Mouse (Mus musculus) gastrocnemius, adult 8-10 months (tissue): ENCODE data around the gene Gm8764. TPM values are rescaled to one million over a fixed set of nuclear protein-coding genes. Genes with fewer than 3 reads are reported as not detected.
"Not testable (repeated sequence)": the region's sequence is repeated elsewhere in the genome, so short reads cannot be mapped to it uniquely, and the experiment has no call there.

Source experiments
- DNase-seq, 2 experiments: peaks; one replicate each; pipeline ENCODE4 v3.0.0; 2022; ENCODE audit warnings: low spot score in 2 of 2
- total RNA-seq, 4 experiments: library from RNA; stranded (reverse); gene quantifications; 2 replicates each; pipeline ENCODE4 v1.2.4; 2022

The Gm8764 gene
- not detected for total RNA-seq

DNA sequence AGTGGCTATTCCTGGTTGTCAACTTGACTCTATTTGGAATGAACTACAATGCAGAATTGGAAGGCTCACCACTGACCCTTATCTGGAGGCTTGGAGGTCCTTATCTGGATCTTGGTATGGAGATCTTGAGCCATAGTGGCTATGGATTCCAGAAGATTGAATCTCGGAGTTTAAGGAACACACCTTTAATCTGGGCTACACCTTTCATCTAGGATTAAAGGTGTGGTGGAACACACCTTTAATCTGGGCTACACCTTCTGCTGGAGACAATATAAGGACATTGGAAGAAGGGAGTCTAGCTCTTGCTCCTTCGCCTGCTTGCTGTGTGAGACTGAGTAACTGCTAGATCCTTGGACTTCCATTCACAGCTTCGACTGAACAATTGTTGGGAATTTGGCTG lies at the start of gene Gm8764:
Gene Gm8764, plus strand, starts transcription at position 301 of the 400 bp plus-strand sequence.
- DNase-seq: not testable (repeated sequence)

DNA sequence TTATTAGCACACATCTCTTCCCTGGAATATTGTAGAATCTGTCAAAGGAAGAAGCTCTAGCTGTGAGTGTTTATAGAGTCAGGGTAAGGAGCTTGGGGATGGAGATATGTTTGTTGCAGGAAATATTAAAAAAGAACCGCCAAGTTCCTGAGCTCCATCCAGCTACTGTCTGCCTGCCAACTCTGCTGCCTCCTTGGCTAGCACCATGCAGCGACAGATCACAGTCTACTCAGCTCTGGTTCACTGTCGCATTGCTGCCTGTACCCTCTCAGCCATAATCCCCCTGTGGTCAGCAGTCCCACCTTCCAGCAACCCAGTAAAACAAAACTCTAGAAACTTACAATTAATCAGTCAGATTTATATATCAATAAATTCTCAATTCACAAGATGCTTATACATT lies 49.8 kb upstream of the Gm8764 start:
- no peak for DNase-seq

DNA sequence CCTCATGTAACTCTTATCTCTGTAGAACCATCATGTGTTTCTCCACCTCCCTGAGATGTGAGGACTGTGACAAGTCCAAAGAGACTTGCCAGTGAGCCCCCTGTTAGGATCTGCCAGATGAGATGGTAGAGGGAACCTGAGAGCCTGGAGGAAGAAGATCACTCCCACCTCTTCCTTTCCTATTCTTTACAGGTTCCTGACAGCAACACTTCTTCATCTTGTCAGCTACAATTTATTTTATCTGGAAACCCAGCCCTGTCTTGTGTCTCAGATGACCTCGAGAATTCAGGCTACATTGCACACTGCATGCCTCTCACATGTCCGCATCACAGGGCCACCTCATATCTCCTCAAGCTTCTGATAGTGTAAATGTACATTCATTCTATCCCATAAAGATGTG lies 41.5 kb upstream of the Gm8764 start:
- no peak for DNase-seq

DNA sequence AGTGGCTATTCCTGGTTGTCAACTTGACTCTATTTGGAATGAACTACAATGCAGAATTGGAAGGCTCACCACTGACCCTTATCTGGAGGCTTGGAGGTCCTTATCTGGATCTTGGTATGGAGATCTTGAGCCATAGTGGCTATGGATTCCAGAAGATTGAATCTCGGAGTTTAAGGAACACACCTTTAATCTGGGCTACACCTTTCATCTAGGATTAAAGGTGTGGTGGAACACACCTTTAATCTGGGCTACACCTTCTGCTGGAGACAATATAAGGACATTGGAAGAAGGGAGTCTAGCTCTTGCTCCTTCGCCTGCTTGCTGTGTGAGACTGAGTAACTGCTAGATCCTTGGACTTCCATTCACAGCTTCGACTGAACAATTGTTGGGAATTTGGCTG lies 17.1 kb upstream of the Gm8764 start, which contains the start of gene Gm21293:
Gene Gm21293, plus strand, starts transcription at position 301 of the 400 bp plus-strand sequence.
- not testable (repeated sequence) for DNase-seq

DNA sequence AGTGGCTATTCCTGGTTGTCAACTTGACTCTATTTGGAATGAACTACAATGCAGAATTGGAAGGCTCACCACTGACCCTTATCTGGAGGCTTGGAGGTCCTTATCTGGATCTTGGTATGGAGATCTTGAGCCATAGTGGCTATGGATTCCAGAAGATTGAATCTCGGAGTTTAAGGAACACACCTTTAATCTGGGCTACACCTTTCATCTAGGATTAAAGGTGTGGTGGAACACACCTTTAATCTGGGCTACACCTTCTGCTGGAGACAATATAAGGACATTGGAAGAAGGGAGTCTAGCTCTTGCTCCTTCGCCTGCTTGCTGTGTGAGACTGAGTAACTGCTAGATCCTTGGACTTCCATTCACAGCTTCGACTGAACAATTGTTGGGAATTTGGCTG lies 8.6 kb upstream of the Gm8764 start, which contains the start of gene Gm6763:
Gene Gm6763, plus strand, starts transcription at position 301 of the 400 bp plus-strand sequence.
- not testable (repeated sequence) for DNase-seq

DNA sequence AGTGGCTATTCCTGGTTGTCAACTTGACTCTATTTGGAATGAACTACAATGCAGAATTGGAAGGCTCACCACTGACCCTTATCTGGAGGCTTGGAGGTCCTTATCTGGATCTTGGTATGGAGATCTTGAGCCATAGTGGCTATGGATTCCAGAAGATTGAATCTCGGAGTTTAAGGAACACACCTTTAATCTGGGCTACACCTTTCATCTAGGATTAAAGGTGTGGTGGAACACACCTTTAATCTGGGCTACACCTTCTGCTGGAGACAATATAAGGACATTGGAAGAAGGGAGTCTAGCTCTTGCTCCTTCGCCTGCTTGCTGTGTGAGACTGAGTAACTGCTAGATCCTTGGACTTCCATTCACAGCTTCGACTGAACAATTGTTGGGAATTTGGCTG lies 8.4 kb downstream of the Gm8764 start, which contains the start of gene Gm21304:
Gene Gm21304, plus strand, starts transcription at position 301 of the 400 bp plus-strand sequence.
- DNase-seq: not testable (repeated sequence)

DNA sequence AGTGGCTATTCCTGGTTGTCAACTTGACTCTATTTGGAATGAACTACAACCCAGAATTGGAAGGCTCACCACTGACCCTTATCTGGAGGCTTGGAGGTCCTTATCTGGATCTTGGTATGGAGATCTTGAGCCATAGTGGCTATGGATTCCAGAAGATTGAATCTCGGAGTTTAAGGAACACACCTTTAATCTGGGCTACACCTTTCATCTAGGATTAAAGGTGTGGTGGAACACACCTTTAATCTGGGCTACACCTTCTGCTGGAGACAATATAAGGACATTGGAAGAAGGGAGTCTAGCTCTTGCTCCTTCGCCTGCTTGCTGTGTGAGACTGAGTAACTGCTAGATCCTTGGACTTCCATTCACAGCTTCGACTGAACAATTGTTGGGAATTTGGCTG lies 16.9 kb downstream of the Gm8764 start, which contains the start of gene Gm21312:
Gene Gm21312, plus strand, starts transcription at position 301 of the 400 bp plus-strand sequence.
- not testable (repeated sequence) for DNase-seq

DNA sequence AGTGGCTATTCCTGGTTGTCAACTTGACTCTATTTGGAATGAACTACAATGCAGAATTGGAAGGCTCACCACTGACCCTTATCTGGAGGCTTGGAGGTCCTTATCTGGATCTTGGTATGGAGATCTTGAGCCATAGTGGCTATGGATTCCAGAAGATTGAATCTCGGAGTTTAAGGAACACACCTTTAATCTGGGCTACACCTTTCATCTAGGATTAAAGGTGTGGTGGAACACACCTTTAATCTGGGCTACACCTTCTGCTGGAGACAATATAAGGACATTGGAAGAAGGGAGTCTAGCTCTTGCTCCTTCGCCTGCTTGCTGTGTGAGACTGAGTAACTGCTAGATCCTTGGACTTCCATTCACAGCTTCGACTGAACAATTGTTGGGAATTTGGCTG lies 25.4 kb downstream of the Gm8764 start, which contains the start of gene Gm20765:
Gene Gm20765, plus strand, starts transcription at position 301 of the 400 bp plus-strand sequence.
- DNase-seq: not testable (repeated sequence)

DNA sequence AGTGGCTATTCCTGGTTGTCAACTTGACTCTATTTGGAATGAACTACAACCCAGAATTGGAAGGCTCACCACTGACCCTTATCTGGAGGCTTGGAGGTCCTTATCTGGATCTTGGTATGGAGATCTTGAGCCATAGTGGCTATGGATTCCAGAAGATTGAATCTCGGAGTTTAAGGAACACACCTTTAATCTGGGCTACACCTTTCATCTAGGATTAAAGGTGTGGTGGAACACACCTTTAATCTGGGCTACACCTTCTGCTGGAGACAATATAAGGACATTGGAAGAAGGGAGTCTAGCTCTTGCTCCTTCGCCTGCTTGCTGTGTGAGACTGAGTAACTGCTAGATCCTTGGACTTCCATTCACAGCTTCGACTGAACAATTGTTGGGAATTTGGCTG lies 33.9 kb downstream of the Gm8764 start, which contains the start of gene Gm4340:
Gene Gm4340, plus strand, starts transcription at position 301 of the 400 bp plus-strand sequence.
- DNase-seq: not testable (repeated sequence)

DNA sequence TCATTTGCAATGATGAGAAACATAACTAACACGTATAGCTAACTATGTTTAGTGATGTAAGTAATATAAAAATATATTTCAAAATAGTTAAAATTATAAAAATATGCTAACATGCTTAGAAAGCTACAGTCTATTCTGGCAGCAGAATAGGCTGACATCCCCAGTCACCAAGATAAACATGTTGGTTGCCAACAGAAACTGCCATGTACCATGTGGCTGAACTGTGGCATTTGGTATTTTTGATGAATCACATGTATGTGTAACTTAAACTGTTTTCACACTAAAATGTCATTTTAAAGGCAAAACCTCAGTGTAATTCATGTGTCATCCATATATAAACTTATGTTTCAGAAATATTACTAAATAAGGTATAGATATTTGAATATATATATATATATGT lies 49.8 kb downstream of the Gm8764 start:
- no peak for DNase-seq

DNA sequence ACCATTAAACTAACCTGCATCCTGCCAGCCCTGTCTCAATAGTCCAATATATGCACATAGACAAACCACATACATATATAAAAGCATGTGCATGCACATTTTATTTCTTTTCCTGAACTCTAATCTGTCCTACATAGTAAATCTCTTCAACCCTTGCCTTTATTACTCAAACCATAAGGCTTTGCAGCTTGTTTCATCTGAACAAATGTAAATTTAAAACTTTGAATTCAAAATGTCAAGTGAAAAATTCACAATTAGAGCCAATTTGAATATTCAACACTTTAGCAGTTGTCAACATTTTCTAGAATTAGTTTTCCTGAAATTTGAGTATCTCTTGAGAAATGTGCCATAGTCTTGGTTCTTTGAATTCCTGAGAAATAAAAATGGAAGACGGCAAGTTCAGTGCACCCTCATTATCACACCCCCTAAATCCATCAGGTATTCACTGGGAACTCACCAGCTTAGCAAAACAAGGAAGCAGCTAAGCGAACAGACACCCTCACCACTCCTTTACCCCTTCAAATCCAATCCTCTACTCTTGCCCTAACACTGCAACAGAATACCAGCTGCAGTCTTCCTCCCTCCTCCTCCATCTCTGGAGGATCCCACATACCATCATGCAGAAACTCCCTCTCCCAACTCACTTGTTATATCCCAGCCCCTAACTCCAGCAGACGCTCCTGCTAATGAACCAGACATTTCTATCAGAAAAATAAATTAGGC lies 50.6 kb downstream of the Gm8764 start:
- DNase-seq: no peak

Other genes with a start within 250 kb of the Gm8764 start
- gene Gm21293, start 17.0 kb upstream of the Gm8764 start, total RNA-seq: not detected
- gene Gm6763, start 8.5 kb upstream of the Gm8764 start, total RNA-seq: not detected
- gene Gm21304, start 8.5 kb downstream of the Gm8764 start, total RNA-seq: not detected
- gene Gm21312, start 17.0 kb downstream of the Gm8764 start, total RNA-seq: not detected
- not detected for gene Gm20765, start 25.5 kb downstream of the Gm8764 start, total RNA-seq
- gene Gm4340, start 34.0 kb downstream of the Gm8764 start, total RNA-seq: not detected